Mouse (Mus musculus): ENCODE measurements around the gene Lpar6. TPM values are rescaled to one million over a fixed set of nuclear protein-coding genes. Genes with fewer than 3 reads are reported as not detected.

Gene Lpar6
- 17.7 TPM for polyA plus RNA-seq (2014; fragmentation: Illumina TruSeq; extraction: RNeasy Lipid Tissue Mini Kit (QIAGEN cat#74804); ENCODE audit: low read depth, low replicate concordance)

GRCm38 (mm10) chr14:73237848-73238321 lies at the start of gene Lpar6:
Gene Lpar6 (plus strand): TSS chr14:73237895.

Other genes starting within 250 kb of the Lpar6 start
- 1.0 TPM for gene Cysltr2, start 188.8 kb upstream of the Lpar6 start, polyA plus RNA-seq (2014; fragmentation: Illumina TruSeq; extraction: RNeasy Lipid Tissue Mini Kit (QIAGEN cat#74804); ENCODE audit: low read depth, low replicate concordance)
- 52.6 TPM for gene Rcbtb2, start 114.9 kb upstream of the Lpar6 start, polyA plus RNA-seq (2014; fragmentation: Illumina TruSeq; extraction: RNeasy Lipid Tissue Mini Kit (QIAGEN cat#74804); ENCODE audit: low read depth, low replicate concordance)
- 12.6 TPM for gene Rb1, start 87.9 kb downstream of the Lpar6 start, polyA plus RNA-seq (2014; fragmentation: Illumina TruSeq; extraction: RNeasy Lipid Tissue Mini Kit (QIAGEN cat#74804); ENCODE audit: low read depth, low replicate concordance)
- gene Itm2b, start 147.4 kb downstream of the Lpar6 start, polyA plus RNA-seq (2014; fragmentation: Illumina TruSeq; extraction: RNeasy Lipid Tissue Mini Kit (QIAGEN cat#74804); ENCODE audit: low read depth, low replicate concordance) = 1,572 TPM

Data from liver, adult 10 weeks (tissue).